In the genomic region with DNA sequence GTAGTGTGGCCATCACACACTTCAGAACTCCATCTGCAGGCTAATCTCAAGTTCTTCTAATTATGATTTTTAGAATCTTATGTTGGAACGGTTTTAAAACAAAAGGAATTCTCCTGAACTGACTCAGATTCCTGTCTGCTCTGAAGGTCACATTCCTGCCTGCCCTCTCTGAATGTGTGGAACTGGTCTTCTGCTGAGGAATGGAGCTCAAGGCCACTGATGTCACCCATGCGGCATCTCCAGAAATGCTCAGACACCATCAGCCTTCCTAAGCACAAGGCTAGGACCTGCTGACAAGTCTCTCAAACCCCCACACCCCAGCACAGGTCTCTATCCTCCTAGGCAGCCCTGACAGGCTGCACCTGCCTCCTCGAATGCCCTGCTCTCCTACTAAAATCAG, we compare ENCODE assay signal across 18 mouse cellular contexts.
A peak's percentile ranks its signal among the peaks of the same experiment; 100 is the strongest.
DNase-seq lines count a peak whose midpoint lies in the region.
"Had no signal": no experiment of that assay in that cellular context is flagged by ENCODE, and none has a peak within 500 bp of the region (broad histone marks: within the 10 kb centered on the region; RNA-seq: fewer than 3 reads in every experiment).

No protein-coding gene starts in this region.

- WGBS in hindbrain, embryonic 10.5 days: 60% methylated on average over 3 of the region's 3 CpGs

- no peaks in the 10 kb centered on the region for H3K4me1 ChIP-seq in hindbrain, embryonic 10.5 days (replicated peaks)
- H3K4me1 ChIP-seq: forebrain, embryonic 13.5 days had no signal

- no peaks in the 10 kb centered on the region for H3K9me3 ChIP-seq in hindbrain, embryonic 10.5 days
- H3K9me3 ChIP-seq: embryonic facial prominence, embryonic 13.5 days; forebrain, embryonic 13.5 days had no signal

- H3K27me3 ChIP-seq in hindbrain, embryonic 10.5 days (ENCODE audit: insufficient read depth, poor library complexity, severe bottlenecking): no peaks in the 10 kb centered on the region
- H3K27me3 ChIP-seq: embryonic facial prominence, embryonic 13.5 days; forebrain, embryonic 13.5 days; heart, embryonic 12.5 days had no signal

- H3K4me3 ChIP-seq in hindbrain, embryonic 10.5 days: no peak overlapping the region
- H3K4me3 ChIP-seq: embryonic facial prominence, embryonic 13.5 days; forebrain, embryonic 13.5 days; gastrocnemius, adult 2 months; heart, adult 2 months; heart, embryonic 12.5 days had no signal

- no peak overlapping the region for H3K27ac ChIP-seq in hindbrain, embryonic 10.5 days
- H3K27ac ChIP-seq: embryonic facial prominence, embryonic 13.5 days; forebrain, embryonic 13.5 days; gastrocnemius, adult 2 months; heart, adult 2 months had no signal

- no peaks in the 10 kb centered on the region for H3K36me3 ChIP-seq in hindbrain, embryonic 10.5 days
- H3K36me3 ChIP-seq: embryonic facial prominence, embryonic 13.5 days; heart, embryonic 12.5 days had no signal

- DNase-seq in heart, adult 11 months: peak; percentile 40
- no peak for DNase-seq in heart, adult 8-10 months (ENCODE audit: low spot score)
- DNase-seq in adrenal gland, adult 2 months: peak; percentile 75
- DNase-seq in adrenal gland, postnatal 25 days: peak; percentile 45
- DNase-seq in ovary, adult 18-20 months (ENCODE audit: low spot score): no peak
- no peak for DNase-seq in thymus, postnatal 25 days
- DNase-seq in hindbrain, embryonic 10.5 days (ENCODE audit: low spot score): no peak
- DNase-seq: cerebellum, adult 11-12 months; cerebellum, adult 9-10 months; cerebellum, postnatal 25 days; forebrain, postnatal 0 days; gastrocnemius, adult 2 months; gastrocnemius, postnatal 36 days; heart, adult 2 months; kidney, adult 8-10 months had no signal

Comparison
In these comparisons a context has a peak if more than half of its experiments do, and no peak if none do; other contexts are left out.
1. DNase-seq: peak in heart, adult 11 months (single experiment), adrenal gland, adult 2 months (single experiment) and adrenal gland, postnatal 25 days (single experiment); none in heart, adult 8-10 months (single experiment), ovary, adult 18-20 months (single experiment), thymus, postnatal 25 days (single experiment) and hindbrain, embryonic 10.5 days (single experiment).